Mouse (Mus musculus): ENCODE data around the gene Fam184b. TPM values are rescaled to one million over a fixed set of nuclear protein-coding genes. Genes with fewer than 3 reads are reported as not detected.

The Fam184b gene
- polyA plus RNA-seq, 1 experiment from 2014 or later: 5.0 TPM

GRCm38 (mm10) chr5:45491776-45492175 is 147.6 kb downstream of the Fam184b start:
- Histone ChIP-seq H3K4me3 (replicated peaks; ENCODE audit: low read length) (no peak overlapping the region), H3K36me3 (ENCODE audit: control insufficient read depth, insufficient read depth) (no peaks in the 10 kb centered on the region)
- no peak for ATAC-seq

GRCm38 (mm10) chr5:45483654-45484053 is 155.8 kb downstream of the Fam184b start:
- no peaks in the 10 kb centered on the region for H3K9me3 ChIP-seq (ENCODE audit: control insufficient read depth, low read length)
- no peak overlapping the region for H3K9ac ChIP-seq (replicated peaks; ENCODE audit: low read depth, low read length)
- no peaks in the 10 kb centered on the region for H3K4me1 ChIP-seq (replicated peaks; ENCODE audit: control insufficient read depth, insufficient read depth, low read length)
- H3K4me3 ChIP-seq (replicated peaks; ENCODE audit: low read length): no peak overlapping the region
- 86% methylated on average over 1 of the region's 1 CpGs for WGBS
- no peak overlapping the region for H3K4me2 ChIP-seq (ENCODE audit: low read length)
- no peak overlapping the region for H3K27ac ChIP-seq (ENCODE audit: low read length)
- H3K27me3 ChIP-seq (replicated peaks; ENCODE audit: control insufficient read depth, insufficient read depth, low read length): no peaks in the 10 kb centered on the region
- no peak for ATAC-seq
- no peaks in the 10 kb centered on the region for H3K36me3 ChIP-seq (ENCODE audit: control insufficient read depth, insufficient read depth)

More at GRCm38 (mm10) chr5:45491776-45492175, 147.6 kb downstream of the Fam184b start:
- H3K4me2 ChIP-seq (ENCODE audit: low read length): no peak overlapping the region
- no peaks in the 10 kb centered on the region for H3K9me3 ChIP-seq (ENCODE audit: control insufficient read depth, low read length)
- no peaks in the 10 kb centered on the region for H3K27me3 ChIP-seq (replicated peaks; ENCODE audit: control insufficient read depth, insufficient read depth, low read length)
- no peak overlapping the region for H3K9ac ChIP-seq (replicated peaks; ENCODE audit: low read depth, low read length)
- H3K4me1 ChIP-seq (replicated peaks; ENCODE audit: control insufficient read depth, insufficient read depth, low read length): peaks cover 12% of the 10 kb centered on the region
- WGBS: 40% methylated on average over 4 of the region's 4 CpGs
- no peak overlapping the region for H3K27ac ChIP-seq (ENCODE audit: low read length)

GRCm38 (mm10) chr5:45482607-45483006 is 156.8 kb downstream of the Fam184b start:
- Histone ChIP-seq H3K27ac (ENCODE audit: low read length) (no peak overlapping the region), H3K4me3 (replicated peaks; ENCODE audit: low read length) (no peak overlapping the region), H3K36me3 (ENCODE audit: control insufficient read depth, insufficient read depth) (no peaks in the 10 kb centered on the region), H3K9me3 (ENCODE audit: control insufficient read depth, low read length) (no peaks in the 10 kb centered on the region), H3K27me3 (replicated peaks; ENCODE audit: control insufficient read depth, insufficient read depth, low read length) (no peaks in the 10 kb centered on the region), H3K4me2 (ENCODE audit: low read length) (no peak overlapping the region), H3K9ac (replicated peaks; ENCODE audit: low read depth, low read length) (no peak overlapping the region), H3K4me1 (replicated peaks; ENCODE audit: control insufficient read depth, insufficient read depth, low read length) (no peaks in the 10 kb centered on the region)
- 87% methylated on average over 3 of the region's 3 CpGs for WGBS
- no peak for ATAC-seq

GRCm38 (mm10) chr5:45481125-45481524 is 158.3 kb downstream of the Fam184b start:
- 94% methylated on average over 2 of the region's 2 CpGs for WGBS
- peaks cover 3% of the 10 kb centered on the region for H3K4me1 ChIP-seq (replicated peaks; ENCODE audit: control insufficient read depth, insufficient read depth, low read length)
- no peak overlapping the region for H3K9ac ChIP-seq (replicated peaks; ENCODE audit: low read depth, low read length)
- no peaks in the 10 kb centered on the region for H3K9me3 ChIP-seq (ENCODE audit: control insufficient read depth, low read length)
- H3K4me2 ChIP-seq (ENCODE audit: low read length): no peak overlapping the region
- H3K27ac ChIP-seq (ENCODE audit: low read length): no peak overlapping the region
- H3K36me3 ChIP-seq (ENCODE audit: control insufficient read depth, insufficient read depth): no peaks in the 10 kb centered on the region
- no peak for ATAC-seq
- no peak overlapping the region for H3K4me3 ChIP-seq (replicated peaks; ENCODE audit: low read length)
- no peaks in the 10 kb centered on the region for H3K27me3 ChIP-seq (replicated peaks; ENCODE audit: control insufficient read depth, insufficient read depth, low read length)

- Histone ChIP-seq H3K4me2 (ENCODE audit: low read length) (no peak overlapping the region), H3K27me3 (replicated peaks; ENCODE audit: control insufficient read depth, insufficient read depth, low read length) (no peaks in the 10 kb centered on the region), H3K27ac (ENCODE audit: low read length) (no peak overlapping the region), H3K9me3 (ENCODE audit: control insufficient read depth, low read length) (no peaks in the 10 kb centered on the region), H3K9ac (replicated peaks; ENCODE audit: low read depth, low read length) (no peak overlapping the region), H3K36me3 (ENCODE audit: control insufficient read depth, insufficient read depth) (no peaks in the 10 kb centered on the region), H3K4me3 (replicated peaks; ENCODE audit: low read length) (no peak overlapping the region), H3K4me1 (replicated peaks; ENCODE audit: control insufficient read depth, insufficient read depth, low read length) (peaks cover 4% of the 10 kb centered on the region)
- no peak for ATAC-seq
- 93% methylated on average over 1 of the region's 1 CpGs for WGBS
Observed at GRCm38 (mm10) chr5:45480066-45480465, 159.3 kb downstream of the Fam184b start.

Other genes with a start within 250 kb of the Fam184b start
- gene Qdpr, start 189.4 kb downstream of the Fam184b start, polyA plus RNA-seq (2015; fragmentation: Nextera tagmentation; extraction: Ambion mirVana): 107 and 108 TPM in 2 replicates
- not detected in 2 replicates for gene Clrn2, start 185.9 kb downstream of the Fam184b start, polyA plus RNA-seq (2015; fragmentation: Nextera tagmentation; extraction: Ambion mirVana)
- gene Lap3, start 146.2 kb downstream of the Fam184b start, polyA plus RNA-seq (2015; fragmentation: Nextera tagmentation; extraction: Ambion mirVana): 35.4 and 41.9 TPM in 2 replicates
- gene Med28, start 119.4 kb downstream of the Fam184b start, polyA plus RNA-seq (2015; fragmentation: Nextera tagmentation; extraction: Ambion mirVana): 269 and 289 TPM in 2 replicates
- 21.0 and 27.2 TPM in 2 replicates for gene Ncapg, start 30.3 kb upstream of the Fam184b start, polyA plus RNA-seq (2015; fragmentation: Nextera tagmentation; extraction: Ambion mirVana)
- gene Lcorl, start 218.0 kb upstream of the Fam184b start, polyA plus RNA-seq (2015; fragmentation: Nextera tagmentation; extraction: Ambion mirVana): 53.3 and 56.4 TPM in 2 replicates